Mouse (Mus musculus) spleen, postnatal 14 days (tissue): ENCODE data around the gene Fbxo28.
A peak's percentile ranks its signal among the peaks of the same experiment; 100 is the strongest.

Source experiments
- DNase-seq, 2 experiments: peaks; one replicate each; pipeline ENCODE4 v3.0.0; 2021 to 2022; ENCODE audit warnings: low spot score in 2 of 2

The Fbxo28 gene

GRCm38 (mm10) chr1:182340821-182341781 lies at the start of gene Fbxo28:
Gene Fbxo28, minus strand, starts transcription at chr1:182341629.
- DNase-seq, result peak; percentile 56 to 73

GRCm38 (mm10) chr1:182388729-182389128 lies 47.3 kb upstream of the Fbxo28 start:
- DNase-seq, result no peak

- no peak for DNase-seq
Measured at GRCm38 (mm10) chr1:182386449-182386848, 45.0 kb upstream of the Fbxo28 start.

GRCm38 (mm10) chr1:182383096-182383495 lies 41.7 kb upstream of the Fbxo28 start:
- no peak for DNase-seq

- DNase-seq, result no peak
Measured at GRCm38 (mm10) chr1:182381327-182381726, 39.9 kb upstream of the Fbxo28 start.

GRCm38 (mm10) chr1:182380683-182381082 lies 39.3 kb upstream of the Fbxo28 start:
- DNase-seq, result no peak

GRCm38 (mm10) chr1:182378876-182379275 lies 37.4 kb upstream of the Fbxo28 start:
- no peak for DNase-seq

- DNase-seq, result no peak
Measured at GRCm38 (mm10) chr1:182378205-182378835, 36.9 kb upstream of the Fbxo28 start.

GRCm38 (mm10) chr1:182377519-182377918 lies 36.1 kb upstream of the Fbxo28 start:
- no peak for DNase-seq

- no peak for DNase-seq
Measured at GRCm38 (mm10) chr1:182376826-182377225, 35.4 kb upstream of the Fbxo28 start.

GRCm38 (mm10) chr1:182376221-182376620 lies 34.8 kb upstream of the Fbxo28 start:
- DNase-seq, result no peak

- no peak for DNase-seq
Measured at GRCm38 (mm10) chr1:182371891-182372290, 30.5 kb upstream of the Fbxo28 start.

- no peak for DNase-seq
Measured at GRCm38 (mm10) chr1:182369435-182369834, 28.0 kb upstream of the Fbxo28 start.

- no peak for DNase-seq
Measured at GRCm38 (mm10) chr1:182368782-182369181, 27.4 kb upstream of the Fbxo28 start.

- DNase-seq, result no peak
Measured at GRCm38 (mm10) chr1:182368309-182368708, 26.9 kb upstream of the Fbxo28 start.

GRCm38 (mm10) chr1:182363683-182364404 lies 22.4 kb upstream of the Fbxo28 start:
- no peak for DNase-seq

- DNase-seq, result no peak
Measured at GRCm38 (mm10) chr1:182362703-182363102, 21.3 kb upstream of the Fbxo28 start.

- no peak for DNase-seq
Measured at GRCm38 (mm10) chr1:182358133-182358532, 16.7 kb upstream of the Fbxo28 start.

GRCm38 (mm10) chr1:182354504-182355147 lies 13.2 kb upstream of the Fbxo28 start:
- DNase-seq, result no peak

- no peak for DNase-seq
Measured at GRCm38 (mm10) chr1:182349557-182349956, 8.1 kb upstream of the Fbxo28 start.

GRCm38 (mm10) chr1:182346491-182346890 lies 5.1 kb upstream of the Fbxo28 start:
- DNase-seq, result no peak

GRCm38 (mm10) chr1:182345857-182346256 lies 4.4 kb upstream of the Fbxo28 start:
- no peak for DNase-seq
